Mouse (Mus musculus) forebrain, embryonic 13.5 days (tissue): Measurements from ENCODE around the gene Ptprd. TPM values are rescaled to one million over a fixed set of nuclear protein-coding genes. Genes with fewer than 3 reads are reported as not detected.

ENCODE experiments used
- ATAC-seq: fragments of 200-750 bp; cut with Nextera tagmentation; 2 replicates; pipeline ENCODE4 v1.8.0; 2017
- H3K27ac ChIP-seq: fragments of 300-500 bp; sonication (generic); 2 replicates; pipeline ENCODE4 v1.5.1; 2015; ENCODE audit warnings: inconsistent platforms, mild to moderate bottlenecking, moderate library complexity
- H3K27me3 ChIP-seq: fragments of 300-500 bp; sonication (generic); 2 replicates; pipeline ENCODE4 v1.6.1; 2015; ENCODE audit warnings: mild to moderate bottlenecking, inconsistent platforms
- H3K36me3 ChIP-seq: fragments of 300-500 bp; sonication (generic); 2 replicates; pipeline ENCODE4 v1.6.1; 2015; ENCODE audit warnings: mild to moderate bottlenecking, inconsistent platforms; ENCODE audit not compliant: poor library complexity, severe bottlenecking
- H3K4me1 ChIP-seq: fragments of 300-500 bp; sonication (generic); 2 replicates; pipeline ENCODE4 v1.6.1; 2015; ENCODE audit warnings: inconsistent platforms
- H3K4me2 ChIP-seq: fragments of 300-500 bp; sonication (generic); 2 replicates; pipeline ENCODE4 v1.6.1; 2015; ENCODE audit warnings: inconsistent platforms, mild to moderate bottlenecking, moderate library complexity
- H3K4me3 ChIP-seq: fragments of 300-500 bp; sonication (generic); 2 replicates; pipeline ENCODE4 v1.5.1; 2015; ENCODE audit warnings: mild to moderate bottlenecking, inconsistent platforms
- H3K9ac ChIP-seq: fragments of 300-500 bp; sonication (generic); 2 replicates; pipeline ENCODE4 v1.6.1; 2015; ENCODE audit warnings: mild to moderate bottlenecking, inconsistent platforms
- H3K9me3 ChIP-seq: fragments of 300-500 bp; sonication (generic); replicated peaks from 2 replicates; pipeline ENCODE4 v1.6.1; 2016; ENCODE audit warnings: inconsistent platforms
- WGBS: fragments of 180-500 bp; shearing (Covaris S2); methylation state at CpG from one replicate; pipeline ENCODE4 v1.1.7; 2015; 5-methylcytosine and 5-hydroxymethylcytosine counted together
- polyA plus RNA-seq: library from polyadenylated mRNA; unstranded; fragments of >200 nt; fragmentation: Nextera tagmentation; extraction: Ambion mirVana; gene quantifications from 2 replicates; pipeline ENCODE4 v1.2.1, GENCODE M21; 2015

Gene Ptprd
- polyA plus RNA-seq, 1 experiment from 2014 or later, result 53.8 TPM

DNA sequence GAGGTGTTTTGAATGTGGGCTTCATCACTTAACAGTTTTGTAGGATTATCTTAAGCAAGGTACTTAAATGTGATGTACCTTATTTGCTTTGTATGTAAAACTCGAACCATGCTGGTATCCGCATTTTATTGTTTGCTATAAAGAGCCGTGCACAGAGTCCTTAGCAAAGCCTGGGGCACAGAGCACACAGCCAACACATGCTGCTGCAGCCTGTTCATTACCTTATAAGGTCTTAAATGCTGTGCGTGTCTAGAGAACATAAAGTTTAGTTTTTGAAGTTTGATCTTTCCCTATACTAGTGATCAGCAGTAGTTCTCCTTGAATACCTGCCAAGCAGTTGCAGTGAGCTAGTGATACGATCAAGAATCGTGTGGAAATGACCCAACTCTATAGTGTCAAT lies 676.2 kb downstream of the Ptprd start:
- Histone ChIP-seq H3K4me2 (no peak overlapping the region), H3K4me1 (peaks cover 21% of the 10 kb centered on the region), H3K9ac (no peak overlapping the region), H3K27ac (no peak overlapping the region), H3K9me3 (no peaks in the 10 kb centered on the region), H3K27me3 (no peaks in the 10 kb centered on the region), H3K36me3 (no peaks in the 10 kb centered on the region), H3K4me3 (no peak overlapping the region)
- ATAC-seq, result no peak
- 82% methylated on average over 6 of the region's 6 CpGs for WGBS

DNA sequence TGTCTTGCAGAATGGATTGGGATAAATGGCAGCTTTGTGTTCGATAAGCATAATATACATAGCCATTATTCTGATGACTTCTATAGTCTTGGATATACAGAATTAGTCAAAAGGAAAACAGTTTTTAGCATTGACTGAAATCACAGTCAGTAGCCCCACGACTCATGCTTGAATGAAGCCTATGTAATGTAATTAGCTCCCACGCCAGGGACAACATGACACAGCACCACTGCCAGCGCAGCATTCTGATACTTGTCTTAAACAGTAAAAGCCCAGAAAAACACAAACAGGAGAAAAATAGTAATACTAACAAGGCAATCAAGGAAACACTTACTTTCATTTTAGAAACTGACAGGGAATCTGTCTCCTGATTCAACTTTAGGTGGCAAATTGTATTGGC lies 677.2 kb downstream of the Ptprd start:
- Histone ChIP-seq H3K9ac (no peak overlapping the region), H3K36me3 (no peaks in the 10 kb centered on the region), H3K4me1 (peaks cover 21% of the 10 kb centered on the region), H3K27ac (no peak overlapping the region), H3K4me2 (0 out of 2 replicates have a peak overlapping the region, but pooled peaks have one; percentile 1), H3K27me3 (no peaks in the 10 kb centered on the region), H3K9me3 (no peaks in the 10 kb centered on the region), H3K4me3 (no peak overlapping the region)
- 21% methylated on average over 4 of the region's 4 CpGs for WGBS
- 0 out of 2 replicates have a peak, but pooled peaks have one; percentile 53 for ATAC-seq

DNA sequence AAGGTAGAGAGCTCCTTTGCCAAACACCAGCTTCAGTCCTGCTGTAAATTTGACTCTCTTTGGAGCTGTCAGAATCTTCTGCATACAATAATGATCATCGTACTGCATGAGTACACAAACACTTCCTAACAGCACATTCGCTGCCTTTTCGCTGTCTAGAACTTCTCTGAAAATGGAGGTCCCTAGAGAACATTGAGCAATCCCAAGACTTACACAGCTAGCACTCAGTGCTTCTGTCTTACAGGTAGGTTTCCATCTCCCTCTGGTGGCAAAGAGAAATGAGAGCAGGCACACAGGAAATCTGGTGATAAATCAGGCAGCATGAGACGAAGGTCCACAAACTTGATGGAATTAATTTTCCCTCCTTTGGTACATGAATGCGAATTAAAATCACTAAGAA lies 692.6 kb downstream of the Ptprd start:
- WGBS, result 47% methylated on average over 5 of the region's 5 CpGs
- H3K27ac ChIP-seq, result no peak overlapping the region
- H3K9me3 ChIP-seq, result no peaks in the 10 kb centered on the region
- no peaks in the 10 kb centered on the region for H3K36me3 ChIP-seq
- peak; percentile 93 for ATAC-seq
- H3K4me1 ChIP-seq, result no peaks in the 10 kb centered on the region
- H3K4me2 ChIP-seq, result no peak overlapping the region
- no peaks in the 10 kb centered on the region for H3K27me3 ChIP-seq
- H3K4me3 ChIP-seq, result no peak overlapping the region
- H3K9ac ChIP-seq, result no peak overlapping the region

DNA sequence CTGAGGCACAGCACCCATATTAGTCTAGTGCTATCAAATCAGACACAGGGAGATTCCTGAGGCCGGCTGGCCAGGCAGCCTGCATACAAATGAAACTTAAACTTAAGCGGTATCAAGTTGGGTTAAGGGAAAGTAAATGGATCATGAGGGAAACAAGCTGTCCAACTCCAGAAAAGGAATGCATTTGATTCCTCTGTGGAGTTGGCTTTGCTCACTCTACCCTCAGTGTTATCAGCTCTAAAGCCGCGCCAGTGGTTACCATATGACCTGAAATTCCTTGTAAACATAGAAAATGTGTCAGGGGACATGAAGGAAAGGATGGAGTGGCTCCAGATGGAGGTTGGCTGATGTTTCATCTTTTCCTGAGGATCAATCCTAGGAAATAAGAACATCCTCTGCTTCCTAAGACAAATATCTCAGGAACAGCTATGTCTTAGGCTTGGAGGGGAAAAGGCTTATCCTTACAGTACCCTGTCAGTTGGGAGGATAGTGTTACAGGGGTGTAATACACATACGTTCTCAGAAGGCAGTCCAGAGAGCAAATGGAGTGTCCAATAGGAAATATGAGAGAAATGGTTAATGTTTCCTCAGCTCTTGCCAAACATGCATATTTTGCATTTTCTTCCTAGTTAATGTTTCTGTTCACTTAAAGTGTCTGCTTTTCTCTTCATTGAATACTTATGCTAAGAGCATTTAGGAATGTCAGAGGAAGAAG lies 697.7 kb downstream of the Ptprd start:
- Histone ChIP-seq H3K4me3 (no peak overlapping the region), H3K36me3 (no peaks in the 10 kb centered on the region), H3K9me3 (no peaks in the 10 kb centered on the region), H3K4me2 (no peak overlapping the region), H3K27me3 (no peaks in the 10 kb centered on the region), H3K27ac (no peak overlapping the region), H3K4me1 (no peaks in the 10 kb centered on the region), H3K9ac (no peak overlapping the region)
- ATAC-seq, result no peak
- WGBS, result 76% methylated on average over 5 of the region's 5 CpGs

DNA sequence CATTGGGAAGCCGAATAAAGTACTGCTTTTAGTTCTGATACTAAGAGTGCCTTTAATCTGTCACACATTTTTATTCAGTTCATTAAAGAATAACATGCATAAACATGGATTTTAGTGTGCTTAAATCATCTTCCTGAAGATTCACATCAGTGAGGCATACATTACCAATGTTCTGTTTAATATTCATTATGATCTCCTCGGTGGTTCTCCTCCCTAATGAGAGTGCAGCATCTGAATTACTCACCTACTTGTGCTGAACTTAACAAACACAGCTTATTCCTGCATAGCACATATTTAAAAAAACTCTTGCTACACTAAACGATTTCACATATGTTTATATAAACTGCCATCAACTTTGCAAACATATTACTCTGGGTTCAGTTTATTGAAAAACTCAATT lies 698.7 kb downstream of the Ptprd start:
- WGBS, result 68% methylated on average over 3 of the region's 3 CpGs
- Histone ChIP-seq H3K4me1 (no peaks in the 10 kb centered on the region), H3K27ac (no peak overlapping the region), H3K4me3 (no peak overlapping the region), H3K36me3 (no peaks in the 10 kb centered on the region), H3K9me3 (no peaks in the 10 kb centered on the region), H3K4me2 (no peak overlapping the region), H3K9ac (no peak overlapping the region), H3K27me3 (no peaks in the 10 kb centered on the region)
- ATAC-seq, result no peak

DNA sequence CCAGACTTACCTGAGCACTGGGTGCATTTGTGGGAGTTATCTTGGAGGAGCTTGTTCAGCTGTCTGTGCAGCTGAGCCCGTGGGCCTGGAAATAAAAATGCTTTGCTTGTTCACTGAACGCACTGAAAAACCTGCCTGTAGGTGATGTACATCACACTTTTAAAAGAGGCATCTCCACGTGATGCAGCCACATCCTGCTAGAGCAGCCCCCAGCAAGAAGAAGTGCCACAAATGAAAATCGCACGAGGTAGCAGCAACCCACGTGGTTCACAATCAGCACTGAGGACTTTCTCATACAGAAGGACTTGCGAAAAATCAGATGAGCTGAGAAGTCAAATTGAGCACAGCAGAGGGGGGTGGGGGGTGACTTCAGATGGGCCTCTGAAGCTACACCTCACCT lies 757.7 kb downstream of the Ptprd start:
- Histone ChIP-seq H3K4me1 (no peaks in the 10 kb centered on the region), H3K9me3 (no peaks in the 10 kb centered on the region), H3K4me3 (no peak overlapping the region), H3K4me2 (no peak overlapping the region), H3K9ac (no peak overlapping the region), H3K36me3 (no peaks in the 10 kb centered on the region), H3K27me3 (no peaks in the 10 kb centered on the region), H3K27ac (no peak overlapping the region)
- 82% methylated on average over 7 of the region's 7 CpGs for WGBS
- no peak for ATAC-seq

DNA sequence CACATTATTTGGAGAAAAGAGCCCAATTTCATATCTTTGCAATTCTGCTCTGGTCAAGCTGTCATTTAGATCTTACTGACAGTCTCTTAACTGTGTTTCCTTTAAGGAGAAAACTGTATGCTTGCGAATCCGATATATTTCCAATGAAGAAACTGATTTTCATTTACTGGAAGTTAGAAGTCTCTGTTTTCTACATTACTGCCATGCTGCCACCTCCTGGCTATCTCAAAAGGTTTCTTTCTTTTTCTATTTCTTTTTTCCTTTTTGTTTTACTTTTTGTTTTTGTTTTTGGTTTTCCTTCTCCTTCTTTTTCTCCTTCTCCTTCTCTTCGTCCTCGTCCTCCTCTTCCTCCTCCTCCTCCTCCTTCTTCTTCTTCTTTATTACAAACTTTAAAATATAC lies 812.6 kb downstream of the Ptprd start:
- 88% methylated on average over 4 of the region's 4 CpGs for WGBS
- no peaks in the 10 kb centered on the region for H3K27me3 ChIP-seq
- no peak for ATAC-seq
- no peaks in the 10 kb centered on the region for H3K9me3 ChIP-seq
- H3K36me3 ChIP-seq, result no peaks in the 10 kb centered on the region
- no peak overlapping the region for H3K27ac ChIP-seq
- H3K4me2 ChIP-seq, result no peak overlapping the region
- no peak overlapping the region for H3K4me3 ChIP-seq
- no peak overlapping the region for H3K9ac ChIP-seq
- no peaks in the 10 kb centered on the region for H3K4me1 ChIP-seq

DNA sequence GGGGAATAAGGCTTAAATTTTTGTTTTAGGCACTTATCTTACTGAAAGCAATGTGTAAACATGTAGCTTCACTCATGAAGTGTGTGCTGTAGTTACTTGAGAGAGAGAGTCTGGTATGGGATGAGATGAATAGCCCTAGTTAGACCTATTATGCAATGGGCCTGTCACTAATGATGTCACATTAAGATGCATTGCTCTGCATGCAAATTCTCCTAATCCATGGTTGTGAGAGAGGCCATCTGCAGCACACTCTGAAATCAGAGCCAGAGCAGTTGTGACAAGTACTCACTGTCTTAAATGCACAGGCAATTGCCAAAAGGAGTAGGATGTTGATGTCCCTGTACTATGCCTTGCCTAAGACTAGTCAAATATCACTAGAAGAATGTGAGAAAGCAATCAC lies 850.0 kb downstream of the Ptprd start:
- peak; percentile 84 for ATAC-seq
- Histone ChIP-seq H3K27ac (no peak overlapping the region), H3K4me2 (no peak overlapping the region), H3K9me3 (no peaks in the 10 kb centered on the region), H3K27me3 (no peaks in the 10 kb centered on the region), H3K9ac (no peak overlapping the region), H3K4me1 (no peaks in the 10 kb centered on the region), H3K4me3 (no peak overlapping the region), H3K36me3 (no peaks in the 10 kb centered on the region)

DNA sequence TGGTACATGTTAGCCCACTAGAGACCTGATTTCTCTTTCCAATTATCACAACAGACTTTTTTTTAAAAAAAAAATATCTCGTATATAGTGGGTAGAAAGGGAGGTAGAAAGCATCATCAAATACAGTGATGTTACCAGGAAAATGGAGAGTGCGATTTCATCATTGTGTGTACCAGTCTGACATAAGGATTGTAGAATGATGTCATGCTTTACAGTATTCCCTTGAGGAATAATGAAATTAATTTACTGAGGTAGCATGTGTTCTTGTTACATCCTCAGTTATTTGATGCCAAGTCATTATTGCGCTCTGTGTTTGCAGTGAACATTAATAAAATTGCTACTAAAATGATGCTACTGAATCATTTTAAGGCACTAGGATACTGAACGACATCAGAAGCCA lies 884.6 kb downstream of the Ptprd start:
- no peak overlapping the region for H3K27ac ChIP-seq
- H3K4me1 ChIP-seq, result no peaks in the 10 kb centered on the region
- no peak for ATAC-seq
- no peak overlapping the region for H3K4me3 ChIP-seq
- H3K27me3 ChIP-seq, result no peaks in the 10 kb centered on the region
- no peak overlapping the region for H3K4me2 ChIP-seq
- WGBS, result 85% methylated on average over 4 of the region's 4 CpGs
- H3K36me3 ChIP-seq, result no peaks in the 10 kb centered on the region
- no peaks in the 10 kb centered on the region for H3K9me3 ChIP-seq
- no peak overlapping the region for H3K9ac ChIP-seq

DNA sequence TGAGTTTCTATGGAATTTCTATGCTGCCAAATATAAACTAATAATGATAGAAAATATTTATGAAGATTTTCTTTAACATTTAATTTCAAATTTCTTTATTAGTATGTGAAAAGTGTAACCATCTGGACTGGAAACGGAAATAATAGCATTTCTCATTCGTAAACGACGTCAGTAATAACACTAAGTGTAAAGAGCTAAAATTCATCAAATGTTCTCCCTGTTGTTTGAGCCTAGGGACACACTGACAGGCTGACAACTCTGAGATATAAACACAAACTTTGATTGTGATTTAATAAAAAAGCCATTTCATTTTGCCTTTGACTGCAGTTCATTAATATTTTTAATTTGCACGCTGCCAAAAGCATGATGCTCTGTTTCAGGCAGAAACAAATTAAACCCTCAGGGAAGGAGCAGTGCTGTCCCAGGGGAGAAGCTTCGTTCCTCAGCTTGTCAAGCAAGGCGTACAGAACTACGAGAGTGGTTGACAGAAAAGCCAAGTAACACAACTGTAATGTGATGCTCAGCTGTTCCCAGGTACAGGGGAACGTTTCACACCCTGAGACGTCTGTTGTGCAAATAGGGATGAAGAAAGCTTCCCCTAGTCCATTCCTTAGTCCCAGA lies 894.6 kb downstream of the Ptprd start:
- Histone ChIP-seq H3K4me2 (no peak overlapping the region), H3K36me3 (no peaks in the 10 kb centered on the region), H3K27me3 (no peaks in the 10 kb centered on the region), H3K4me1 (peaks cover 11% of the 10 kb centered on the region), H3K4me3 (no peak overlapping the region), H3K9me3 (no peaks in the 10 kb centered on the region), H3K27ac (no peak overlapping the region), H3K9ac (no peak overlapping the region)
- peak; percentile 55 for ATAC-seq
- 41% methylated on average over 10 of the region's 10 CpGs for WGBS

DNA sequence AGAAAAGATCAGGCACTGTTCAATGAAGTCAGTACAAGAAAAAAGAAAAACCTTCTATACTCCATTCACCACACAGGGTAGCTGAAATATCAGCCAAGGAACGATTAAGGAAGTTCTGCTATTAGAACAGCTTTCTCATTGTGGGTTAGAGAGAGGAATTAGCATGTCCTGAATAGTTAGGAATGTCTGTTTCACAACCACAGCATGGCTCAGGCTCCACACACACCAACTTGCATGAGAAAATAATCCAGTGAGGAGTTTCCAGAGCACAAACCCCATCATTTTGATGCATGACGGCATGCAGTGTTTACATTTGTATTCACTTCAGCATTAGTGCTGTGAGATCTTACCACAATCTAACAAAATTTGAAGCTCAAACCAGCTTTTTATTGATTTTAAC lies 895.1 kb downstream of the Ptprd start:
- 27% methylated on average over 2 of the region's 2 CpGs for WGBS
- Histone ChIP-seq H3K4me1 (peaks cover 11% of the 10 kb centered on the region), H3K9ac (no peak overlapping the region), H3K4me2 (no peak overlapping the region), H3K27me3 (no peaks in the 10 kb centered on the region), H3K36me3 (no peaks in the 10 kb centered on the region), H3K9me3 (no peaks in the 10 kb centered on the region), H3K4me3 (no peak overlapping the region), H3K27ac (no peak overlapping the region)
- ATAC-seq, result peak; percentile 90

DNA sequence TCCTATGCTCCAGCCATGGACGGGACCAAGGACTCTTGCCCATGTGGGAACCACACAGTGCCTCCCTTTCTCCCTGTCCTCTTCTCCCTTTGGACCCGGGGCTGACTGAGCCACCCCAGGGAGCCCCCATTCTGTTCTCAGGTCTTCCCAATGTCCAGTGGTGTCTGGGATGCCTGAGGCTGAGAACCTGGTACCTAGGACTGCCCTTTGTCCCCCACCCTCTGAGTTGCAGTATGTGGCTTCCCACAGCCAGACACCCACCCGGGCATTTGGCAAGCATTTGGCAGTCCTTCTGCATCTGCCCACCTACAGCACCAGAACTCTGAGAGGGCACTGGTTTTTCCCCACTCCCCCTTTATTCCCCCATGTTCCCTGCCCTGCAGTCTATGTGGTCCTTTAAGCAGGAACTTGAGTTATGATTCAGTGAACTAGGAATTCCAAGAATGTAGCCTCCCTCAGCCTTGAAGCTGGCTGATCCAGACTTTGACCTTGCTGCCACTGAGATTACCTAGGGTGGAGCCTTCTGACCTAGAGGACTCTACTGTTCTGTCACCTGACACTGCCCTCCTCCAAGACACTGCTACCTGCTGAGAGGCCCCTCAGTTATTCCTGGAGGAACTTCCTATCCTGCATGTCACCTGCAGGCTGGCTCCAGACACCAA lies 901.5 kb downstream of the Ptprd start:
- Histone ChIP-seq H3K27me3 (no peaks in the 10 kb centered on the region), H3K4me2 (no peak overlapping the region), H3K36me3 (no peaks in the 10 kb centered on the region), H3K9me3 (no peaks in the 10 kb centered on the region), H3K9ac (no peak overlapping the region), H3K27ac (no peak overlapping the region), H3K4me1 (no peaks in the 10 kb centered on the region), H3K4me3 (no peak overlapping the region)
- no peak for ATAC-seq
- WGBS, result 78% methylated on average over 3 of the region's 3 CpGs
